Mouse (Mus musculus) layer of hippocampus, postnatal 25 days (tissue): Measurements from ENCODE around the gene Arntl2. TPM values are rescaled to one million over a fixed set of nuclear protein-coding genes. Genes with fewer than 3 reads are reported as not detected.
"Not testable (repeated sequence)": the region's sequence is repeated elsewhere in the genome, so short reads cannot be mapped to it uniquely, and the experiment has no call there.

Source experiments
- DNase-seq, 2 experiments: peaks; one replicate each; pipeline ENCODE4 v3.0.0; 2022; ENCODE audit warnings: mixed read lengths in 2 of 2, low spot score in 1 of 2; ENCODE audit errors: extremely low spot score in 1 of 2
- total RNA-seq, 2 experiments: library from RNA; stranded (reverse); gene quantifications; 2 replicates each; pipeline ENCODE4 v1.2.3; 2021

Arntl2 gene
- 1 to 10 TPM; 4.9 to 8.8 TPM for total RNA-seq

- DNase-seq = peak; percentile 56 to 63
Measured at GRCm38 (mm10) chr6:146795924-146796545, at the start of gene Arntl2. Gene Arntl2 (plus strand): TSS chr6:146796055.

- DNase-seq = no peak
Measured at GRCm38 (mm10) chr6:146746577-146746976, 49.3 kb upstream of the Arntl2 start.

- DNase-seq = no peak
Measured at GRCm38 (mm10) chr6:146747057-146747456, 48.8 kb upstream of the Arntl2 start.

- no peak for DNase-seq
Measured at GRCm38 (mm10) chr6:146748271-146748670, 47.6 kb upstream of the Arntl2 start.

GRCm38 (mm10) chr6:146751671-146752070 lies 44.2 kb upstream of the Arntl2 start:
- DNase-seq = no peak

- no peak for DNase-seq
Measured at GRCm38 (mm10) chr6:146752178-146752577, 43.7 kb upstream of the Arntl2 start.

- no peak for DNase-seq
Measured at GRCm38 (mm10) chr6:146752612-146753011, 43.2 kb upstream of the Arntl2 start.

GRCm38 (mm10) chr6:146753560-146754160 lies 42.2 kb upstream of the Arntl2 start:
- DNase-seq = no peak

GRCm38 (mm10) chr6:146755136-146755535 lies 40.7 kb upstream of the Arntl2 start:
- no peak for DNase-seq

GRCm38 (mm10) chr6:146755679-146756078 lies 40.2 kb upstream of the Arntl2 start:
- DNase-seq = no peak

- no peak for DNase-seq
Measured at GRCm38 (mm10) chr6:146759027-146759426, 36.8 kb upstream of the Arntl2 start.

GRCm38 (mm10) chr6:146760022-146760421 lies 35.8 kb upstream of the Arntl2 start:
- no peak for DNase-seq

- no peak for DNase-seq
Measured at GRCm38 (mm10) chr6:146760736-146761135, 35.1 kb upstream of the Arntl2 start.

GRCm38 (mm10) chr6:146762264-146762898 lies 33.5 kb upstream of the Arntl2 start:
- DNase-seq = peak in 1 of 2 experiments; percentile 11

GRCm38 (mm10) chr6:146764593-146764992 lies 31.3 kb upstream of the Arntl2 start:
- DNase-seq = no peak

- DNase-seq = no peak
Measured at GRCm38 (mm10) chr6:146765270-146765669, 30.6 kb upstream of the Arntl2 start.

GRCm38 (mm10) chr6:146768813-146769404 lies 26.9 kb upstream of the Arntl2 start:
- no peak for DNase-seq

- DNase-seq = no peak
Measured at GRCm38 (mm10) chr6:146770005-146770745, 25.7 kb upstream of the Arntl2 start.

GRCm38 (mm10) chr6:146770808-146771207 lies 25.0 kb upstream of the Arntl2 start:
- no peak for DNase-seq

GRCm38 (mm10) chr6:146775864-146776263 lies 20.0 kb upstream of the Arntl2 start:
- DNase-seq = not testable (repeated sequence)
